Mouse (Mus musculus) embryonic facial prominence, embryonic 14.5 days (tissue): Measurements from ENCODE around the gene Smim22. TPM values are rescaled to one million over a fixed set of nuclear protein-coding genes. Genes with fewer than 3 reads are reported as not detected.
A peak's percentile ranks its signal among the peaks of the same experiment; 100 is the strongest.

Experiments used
- ATAC-seq: fragments of 200-750 bp; cut with Nextera tagmentation; 2 replicates; pipeline ENCODE4 v1.8.0; 2017; ENCODE audit warnings: low read depth, moderate number of reproducible peaks, moderate TSS enrichment
- DNase-seq: peaks from one replicate; pipeline ENCODE4 v3.0.0-alpha.2; 2015; ENCODE audit warnings: low spot score
- H3K27ac ChIP-seq: fragments of 300-500 bp; sonication (generic); replicated peaks from 2 replicates; pipeline ENCODE4 v1.5.1; 2014; ENCODE audit warnings: low read depth, mild to moderate bottlenecking, low read length, moderate library complexity
- H3K27me3 ChIP-seq: fragments of 300-500 bp; sonication (generic); replicated peaks from 2 replicates; pipeline ENCODE4 v1.6.1; 2014; ENCODE audit warnings: low read length; ENCODE audit not compliant: control insufficient read depth, insufficient read depth
- H3K36me3 ChIP-seq: fragments of 300-500 bp; sonication (generic); 2 replicates; pipeline ENCODE4 v1.6.1; 2014; ENCODE audit warnings: low read length, mixed read lengths; ENCODE audit not compliant: control insufficient read depth, insufficient read depth
- H3K4me1 ChIP-seq: fragments of 300-500 bp; sonication (generic); 2 replicates; pipeline ENCODE4 v1.6.1; 2014; ENCODE audit warnings: antibody characterized with exemption, low read length; ENCODE audit not compliant: control insufficient read depth, insufficient read depth
- H3K4me2 ChIP-seq: fragments of 300-500 bp; sonication (generic); 2 replicates; pipeline ENCODE4 v1.6.1; 2014; ENCODE audit warnings: low read depth, mild to moderate bottlenecking, low read length, moderate library complexity, mixed read lengths
- H3K4me3 ChIP-seq: fragments of 300-500 bp; sonication (generic); 2 replicates; pipeline ENCODE4 v1.5.1; 2014; ENCODE audit warnings: low read depth, mild to moderate bottlenecking, low read length
- H3K9ac ChIP-seq: fragments of 300-500 bp; sonication (generic); 2 replicates; pipeline ENCODE4 v1.6.1; 2014; ENCODE audit warnings: low read depth, mild to moderate bottlenecking, low read length, moderate library complexity, mixed read lengths
- H3K9me3 ChIP-seq: fragments of 300-500 bp; sonication (generic); 2 replicates; pipeline ENCODE4 v1.6.1; 2016; ENCODE audit warnings: low read length; ENCODE audit not compliant: control insufficient read depth
- WGBS: fragments of 180-500 bp; shearing (Covaris S2); extraction: QIAGEN DNeasy Blood & Tissue Kit; methylation state at CpG from one replicate; pipeline ENCODE4 v1.1.7; 2014; 5-methylcytosine and 5-hydroxymethylcytosine counted together
- polyA plus RNA-seq: library from polyadenylated mRNA; unstranded; fragments of >200 nt; fragmentation: Nextera tagmentation; extraction: Ambion mirVana; gene quantifications from 2 replicates; pipeline ENCODE4 v1.2.1, GENCODE M21; 2014

The Smim22 gene
- polyA plus RNA-seq, 1 experiment from 2014 or later: 9.3 TPM

DNA sequence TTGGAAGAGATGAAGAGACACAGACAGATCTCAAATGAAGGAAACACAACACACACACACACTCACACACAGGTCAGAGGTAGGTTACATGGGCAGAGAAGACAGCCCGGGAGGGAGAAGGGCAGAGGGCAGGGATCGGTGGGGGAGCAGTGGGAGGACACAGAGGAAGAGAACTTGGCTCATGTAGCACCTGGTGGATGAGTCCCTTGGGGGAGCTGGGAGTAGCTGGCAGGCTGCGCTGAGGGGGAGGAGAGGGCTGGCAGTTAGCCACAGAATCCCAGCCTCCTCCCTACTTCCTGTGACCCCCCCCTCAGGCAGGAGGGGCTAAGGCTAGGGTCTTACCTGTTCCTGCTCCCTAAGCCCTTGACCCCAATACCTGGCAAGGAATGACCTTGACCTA, 9.5 kb upstream of the Smim22 start, which contains the start of gene Sept12:
Gene Sept12, minus strand, starts transcription at position 300 of the 400 bp plus-strand sequence.
- peak; percentile 13 for DNase-seq
- 28% methylated on average over 3 of the region's 3 CpGs for WGBS
- Histone ChIP-seq H3K27ac (no peak within 1 kb of the TSS), H3K4me1 (no peaks in the 10 kb centered on the region), H3K9me3 (no peaks in the 10 kb centered on the region), H3K27me3 (no peaks in the 10 kb centered on the region), H3K4me3 (no peak within 1 kb of the TSS), H3K4me2 (no peak within 1 kb of the TSS), H3K9ac (no peak within 1 kb of the TSS), H3K36me3 (no peaks in the 10 kb centered on the region)
- no peak for ATAC-seq

DNA sequence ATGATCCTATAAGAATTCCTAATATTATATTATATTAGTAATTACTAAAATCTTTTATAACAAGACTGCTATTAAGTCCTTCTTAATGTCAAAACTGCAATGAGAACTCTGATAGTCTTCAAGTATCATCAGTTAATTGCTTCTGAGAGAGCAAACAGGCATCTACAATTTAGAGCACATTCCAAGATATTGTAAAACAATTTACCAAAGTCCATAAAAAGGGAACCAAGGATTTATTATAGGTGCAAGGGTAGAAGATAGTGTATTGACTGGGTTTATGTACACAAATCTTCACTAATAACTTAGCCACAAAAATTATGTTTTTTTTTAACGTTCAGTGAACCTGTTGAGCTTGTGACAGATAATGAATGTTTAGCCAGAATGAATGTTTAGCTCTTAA, 8.1 kb upstream of the Smim22 start:
- no peaks in the 10 kb centered on the region for H3K4me1 ChIP-seq
- H3K4me2 ChIP-seq: no peak overlapping the region
- no peak overlapping the region for H3K9ac ChIP-seq
- no peak for ATAC-seq
- H3K9me3 ChIP-seq: no peaks in the 10 kb centered on the region
- WGBS: 82% methylated on average over 1 of the region's 1 CpGs
- no peak for DNase-seq
- H3K4me3 ChIP-seq: no peak overlapping the region
- H3K27me3 ChIP-seq: no peaks in the 10 kb centered on the region
- no peaks in the 10 kb centered on the region for H3K36me3 ChIP-seq
- H3K27ac ChIP-seq: no peak overlapping the region

DNA sequence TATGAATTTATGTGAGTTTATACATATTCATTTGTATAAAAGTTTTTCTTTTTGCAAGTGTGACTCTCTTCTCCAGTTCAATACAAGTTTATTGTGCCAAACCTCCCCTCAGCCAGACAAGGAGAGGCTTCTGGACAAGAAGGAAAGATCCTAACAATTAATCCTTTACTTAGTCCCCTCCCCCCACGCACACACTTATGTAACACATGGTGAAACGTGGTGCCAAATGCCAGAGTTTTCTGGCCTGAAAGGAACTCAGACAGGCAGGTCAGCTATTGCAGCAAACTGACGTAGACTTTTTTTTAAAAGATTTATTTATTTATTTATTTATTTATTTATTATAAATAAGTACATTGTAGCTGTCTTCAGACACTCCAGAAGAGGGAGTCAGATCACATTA, 6.5 kb upstream of the Smim22 start:
- ATAC-seq (no peak), DNase-seq (no peak)
- Histone ChIP-seq H3K27me3 (no peaks in the 10 kb centered on the region), H3K9me3 (no peaks in the 10 kb centered on the region), H3K27ac (no peak overlapping the region), H3K9ac (no peak overlapping the region), H3K36me3 (no peaks in the 10 kb centered on the region), H3K4me3 (no peak overlapping the region), H3K4me2 (no peak overlapping the region), H3K4me1 (no peaks in the 10 kb centered on the region)
- WGBS: 60% methylated on average over 3 of the region's 3 CpGs

DNA sequence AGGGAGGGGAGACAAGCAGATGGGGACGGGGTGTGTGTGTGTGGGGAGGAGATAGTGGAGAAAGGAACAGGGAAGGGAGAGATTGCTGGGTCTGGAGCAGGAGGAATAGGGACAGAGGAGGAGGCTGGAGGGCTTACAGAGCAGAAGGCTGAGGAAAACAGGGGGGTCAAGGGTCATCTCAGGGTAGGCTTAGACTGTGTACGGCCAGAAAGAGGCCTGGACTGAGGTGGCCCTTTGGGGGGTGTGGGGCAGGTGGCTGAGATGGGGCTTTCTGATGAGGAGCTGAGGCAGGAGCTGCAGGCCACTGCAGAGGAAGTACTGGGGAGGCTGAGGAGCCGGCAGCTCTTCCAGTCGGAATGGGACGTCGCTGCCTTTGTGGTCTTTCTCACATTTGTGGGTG, 404 bp downstream of the Smim22 start:
- no peaks in the 10 kb centered on the region for H3K27me3 ChIP-seq
- no peak overlapping the region; the same call in 1 of the 2 replicates for H3K9ac ChIP-seq
- H3K9me3 ChIP-seq: no peaks in the 10 kb centered on the region
- 42% methylated on average over 5 of the region's 6 CpGs for WGBS
- no peak overlapping the region for H3K27ac ChIP-seq
- no peaks in the 10 kb centered on the region for H3K4me1 ChIP-seq
- no peak overlapping the region for H3K4me3 ChIP-seq
- ATAC-seq (peak; percentile 7; the same call in 1 of the 2 replicates), DNase-seq (no peak)
- H3K36me3 ChIP-seq: 0 out of 2 replicates have a peak, but pooled peaks cover 4% of the 10 kb centered on the region
- H3K4me2 ChIP-seq: 0 out of 2 replicates have a peak overlapping the region, but pooled peaks have one; percentile 15

DNA sequence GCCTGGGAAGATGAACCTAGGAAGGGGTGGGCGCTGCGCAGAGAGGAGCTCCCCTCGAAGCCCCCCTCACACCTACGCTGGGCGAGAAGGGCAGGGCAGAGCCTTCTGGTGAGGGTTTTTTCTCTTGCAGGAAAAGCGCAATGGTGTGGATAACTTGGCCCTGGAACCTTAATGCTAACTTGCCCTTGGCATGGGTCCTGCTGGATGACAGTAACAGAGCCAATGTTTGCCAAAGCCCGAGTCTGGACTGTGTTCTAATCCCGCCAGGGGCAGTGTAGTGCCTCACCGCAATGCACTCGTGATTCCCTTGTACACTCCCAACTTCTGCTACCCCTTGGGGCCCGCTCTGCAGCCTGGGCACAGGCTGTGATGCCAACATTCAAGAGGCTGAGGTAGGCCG, 988 bp downstream of the Smim22 start:
- Histone ChIP-seq H3K27me3 (no peaks in the 10 kb centered on the region), H3K4me3 (no peak overlapping the region), H3K9me3 (no peaks in the 10 kb centered on the region), H3K9ac (no peak overlapping the region), H3K4me2 (no peak overlapping the region), H3K4me1 (no peaks in the 10 kb centered on the region), H3K27ac (no peak overlapping the region), H3K36me3 (0 out of 2 replicates have a peak, but pooled peaks cover 4% of the 10 kb centered on the region)
- DNase-seq (no peak), ATAC-seq (no peak)
- WGBS: 79% methylated on average over 12 of the region's 12 CpGs

DNA sequence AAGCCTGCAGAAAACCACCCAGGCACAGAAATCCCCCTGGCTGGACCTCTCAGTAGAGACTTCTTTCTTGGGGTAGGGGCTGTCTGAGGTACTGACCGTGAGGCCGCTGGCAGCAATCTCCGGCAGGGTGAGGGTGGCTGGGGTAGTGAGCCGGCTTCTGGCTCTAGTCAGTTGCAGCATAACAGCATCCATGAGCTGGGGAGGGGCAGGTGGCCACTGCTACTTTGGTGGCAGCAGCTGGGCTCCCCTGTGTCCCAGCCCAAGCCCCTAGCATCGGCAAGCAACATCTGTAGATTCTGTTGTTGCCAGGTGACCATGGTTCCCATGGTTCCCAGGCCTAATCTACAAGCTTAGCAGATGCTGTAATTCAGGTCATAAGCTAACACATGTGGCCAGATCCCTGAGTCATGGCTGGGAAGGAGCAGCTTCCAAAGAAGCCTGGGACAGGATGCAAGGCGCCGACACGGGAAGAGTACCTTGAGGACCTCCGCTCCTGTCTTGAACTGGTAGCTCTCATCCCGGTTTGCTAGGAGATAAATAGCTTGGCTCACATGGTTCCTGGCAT, 3.4 kb downstream of the Smim22 start:
- DNase-seq (no peak), ATAC-seq (no peak)
- H3K9ac ChIP-seq: no peak overlapping the region
- no peak overlapping the region for H3K4me3 ChIP-seq
- H3K4me2 ChIP-seq: no peak overlapping the region
- H3K9me3 ChIP-seq: no peaks in the 10 kb centered on the region
- no peak overlapping the region for H3K27ac ChIP-seq
- 87% methylated on average over 10 of the region's 10 CpGs for WGBS
- H3K36me3 ChIP-seq: peaks cover 17% of the 10 kb centered on the region
- no peaks in the 10 kb centered on the region for H3K4me1 ChIP-seq
- H3K27me3 ChIP-seq: no peaks in the 10 kb centered on the region

DNA sequence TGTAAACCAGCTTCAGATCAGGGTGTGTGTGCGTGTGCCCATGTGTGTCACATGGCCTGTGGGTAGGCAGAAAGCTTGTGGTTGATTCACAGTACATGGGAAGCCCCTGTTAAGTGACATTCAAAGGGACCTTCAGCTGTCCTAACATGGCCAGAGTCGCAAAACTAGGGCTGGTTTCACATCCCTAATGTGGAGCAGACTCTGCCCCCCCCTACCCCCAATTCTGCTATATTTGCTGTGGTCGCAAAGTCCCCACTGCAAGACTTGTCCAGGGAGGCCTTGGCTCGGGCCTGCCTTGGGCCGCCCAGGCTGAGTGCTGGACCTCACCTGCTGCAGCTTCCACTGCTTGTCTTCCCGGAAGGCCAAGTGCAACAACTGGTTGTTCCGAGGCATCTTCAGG, 4.2 kb downstream of the Smim22 start:
- Histone ChIP-seq H3K27ac (no peak overlapping the region), H3K4me3 (no peak overlapping the region), H3K4me2 (no peak overlapping the region), H3K27me3 (no peaks in the 10 kb centered on the region), H3K9me3 (no peaks in the 10 kb centered on the region), H3K36me3 (peaks cover 25% of the 10 kb centered on the region), H3K9ac (no peak overlapping the region), H3K4me1 (no peaks in the 10 kb centered on the region)
- DNase-seq: no peak
- 88% methylated on average over 7 of the region's 7 CpGs for WGBS
- ATAC-seq: no peak

DNA sequence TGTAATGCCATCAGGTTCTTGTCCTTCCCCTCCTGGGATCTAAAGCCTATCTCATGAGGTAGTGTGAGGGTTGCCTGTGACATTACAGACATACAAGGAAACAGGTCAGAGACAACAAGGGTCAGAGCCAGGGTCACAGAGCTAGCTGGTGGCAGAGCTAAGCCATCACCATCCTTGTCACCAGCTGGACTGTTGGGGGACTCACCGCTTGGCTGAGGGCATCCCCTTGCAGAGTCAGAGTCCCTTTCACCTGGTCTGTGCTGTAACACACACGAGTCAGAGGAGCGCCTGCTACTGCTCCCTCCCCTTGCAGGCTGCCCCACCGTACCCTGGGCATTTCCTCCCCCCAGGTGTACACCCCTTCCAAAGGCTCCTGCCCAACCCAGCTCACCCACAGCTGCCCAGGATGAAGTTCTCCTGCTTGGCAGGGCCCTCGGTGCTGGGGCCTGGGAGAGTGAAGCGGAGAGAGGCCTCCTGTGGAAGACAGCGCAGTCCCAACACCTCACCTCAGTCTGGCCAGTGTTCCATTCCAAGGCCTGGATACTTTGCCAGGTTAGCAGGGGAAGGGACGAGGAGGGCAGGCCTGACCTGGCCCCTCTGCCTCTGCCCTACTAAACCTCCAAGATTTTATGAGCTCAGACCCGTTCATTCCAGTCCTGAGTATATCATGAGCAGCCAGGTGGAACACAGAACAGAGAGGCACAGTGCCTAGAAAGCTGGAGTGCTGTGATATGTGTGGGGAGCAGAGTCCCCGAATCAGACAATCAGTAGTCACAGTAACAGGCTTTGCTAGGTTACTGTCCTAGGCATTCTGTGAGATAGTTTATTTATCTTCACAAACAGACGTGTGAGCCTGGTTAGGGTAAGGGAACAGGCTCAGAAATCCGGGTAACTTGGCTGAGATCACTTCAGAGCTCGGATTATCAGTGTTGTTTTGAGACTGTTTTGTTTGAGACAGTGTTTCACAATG, 5.2 kb downstream of the Smim22 start:
- H3K4me1 ChIP-seq: no peaks in the 10 kb centered on the region
- no peaks in the 10 kb centered on the region for H3K9me3 ChIP-seq
- 47% methylated on average over 11 of the region's 13 CpGs for WGBS
- ATAC-seq (no peak), DNase-seq (no peak)
- no peaks in the 10 kb centered on the region for H3K27me3 ChIP-seq
- peaks cover 36% of the 10 kb centered on the region for H3K36me3 ChIP-seq
- H3K4me3 ChIP-seq: peak overlapping the region; percentile 67
- peak overlapping the region; percentile 70 for H3K9ac ChIP-seq
- peak overlapping the region; percentile 50; the same call in 1 of the 2 replicates for H3K27ac ChIP-seq
- peak overlapping the region; percentile 74 for H3K4me2 ChIP-seq
